Mouse (Mus musculus) kidney, embryonic 14.5 days (tissue): ENCODE measurements at regions not wholly inside any gene's neighbourhood (a gene's known extent, or its start where the extent isn't known, plus 50 kb on each side); places are given as distances from the start of the nearest gene placed in this dataset.

Experiments
- ATAC-seq: fragments of 200-750 bp; cut with Nextera tagmentation; 2 replicates; pipeline ENCODE4 v1.8.0; 2017; ENCODE audit warnings: moderate number of reproducible peaks, mild to moderate bottlenecking, moderate TSS enrichment, moderate library complexity; ENCODE audit not compliant: low FRiP score, low TSS enrichment
- H3K27ac ChIP-seq: fragments of 300-500 bp; sonication (generic); 2 replicates; pipeline ENCODE4 v1.5.1; 2014; ENCODE audit warnings: low read depth, mild to moderate bottlenecking, low read length, moderate library complexity, mixed read lengths
- H3K27me3 ChIP-seq: fragments of 300-500 bp; sonication (generic); 2 replicates; pipeline ENCODE4 v1.6.1; 2014; ENCODE audit warnings: mild to moderate bottlenecking, low read length; ENCODE audit not compliant: control insufficient read depth, insufficient read depth
- H3K36me3 ChIP-seq: fragments of 300-500 bp; sonication (generic); 2 replicates; pipeline ENCODE4 v1.6.1; 2014; ENCODE audit warnings: low read length, mixed read lengths; ENCODE audit not compliant: control insufficient read depth, insufficient read depth
- H3K4me1 ChIP-seq: fragments of 300-500 bp; sonication (generic); 2 replicates; pipeline ENCODE4 v1.6.1; 2014; ENCODE audit warnings: low read length, mixed read lengths; ENCODE audit not compliant: control insufficient read depth, insufficient read depth
- H3K4me2 ChIP-seq: fragments of 300-500 bp; sonication (generic); replicated peaks from 2 replicates; pipeline ENCODE4 v1.6.1; 2014; ENCODE audit warnings: low read depth, mild to moderate bottlenecking, low read length
- H3K4me3 ChIP-seq: fragments of 300-500 bp; sonication (generic); 2 replicates; pipeline ENCODE4 v1.5.1; 2014; ENCODE audit warnings: mild to moderate bottlenecking, low read length
- H3K9ac ChIP-seq: fragments of 300-500 bp; sonication (generic); 2 replicates; pipeline ENCODE4 v1.6.1; 2014; ENCODE audit warnings: low read depth, mild to moderate bottlenecking, low read length, moderate library complexity
- H3K9me3 ChIP-seq: fragments of 300-500 bp; sonication (generic); 2 replicates; pipeline ENCODE4 v1.6.1; 2016; ENCODE audit warnings: low read length; ENCODE audit not compliant: control insufficient read depth
- WGBS: fragments of 180-500 bp; shearing (Covaris S2); extraction: QIAGEN DNeasy Blood & Tissue Kit; methylation state at CpG from one replicate; pipeline ENCODE4 v1.1.7; 2014; 5-methylcytosine and 5-hydroxymethylcytosine counted together

DNA sequence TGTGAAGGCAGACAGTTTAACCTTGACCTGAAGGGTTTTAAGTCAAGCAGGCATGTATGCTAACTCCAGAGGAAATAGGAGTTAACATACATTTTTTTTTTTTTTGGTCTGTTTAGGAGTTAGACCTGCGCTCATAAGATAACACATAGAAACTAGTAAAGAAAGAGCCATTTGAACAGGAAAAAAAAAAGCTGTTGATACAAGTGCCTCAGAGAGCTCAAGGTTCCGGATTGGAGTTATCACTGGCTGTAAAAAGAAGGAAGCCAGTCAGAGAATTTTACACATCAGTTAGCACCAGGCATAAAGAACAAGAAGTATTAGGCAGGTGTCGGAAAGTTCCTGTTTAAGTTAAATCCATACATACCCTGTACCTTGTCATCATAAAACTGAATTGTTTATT lies 156.2 kb upstream of the Egflam start:
- ATAC-seq: no peak
- WGBS: 25% methylated on average over 3 of the region's 3 CpGs
- H3K9ac ChIP-seq: no peak overlapping the region
- H3K4me2 ChIP-seq: no peak overlapping the region
- 0 out of 2 replicates have a peak, but pooled peaks cover 3% of the 10 kb centered on the region for H3K4me1 ChIP-seq
- H3K27me3 ChIP-seq: no peaks in the 10 kb centered on the region
- H3K4me3 ChIP-seq: no peak overlapping the region
- no peaks in the 10 kb centered on the region for H3K36me3 ChIP-seq
- H3K27ac ChIP-seq: no peak overlapping the region
- no peaks in the 10 kb centered on the region for H3K9me3 ChIP-seq

DNA sequence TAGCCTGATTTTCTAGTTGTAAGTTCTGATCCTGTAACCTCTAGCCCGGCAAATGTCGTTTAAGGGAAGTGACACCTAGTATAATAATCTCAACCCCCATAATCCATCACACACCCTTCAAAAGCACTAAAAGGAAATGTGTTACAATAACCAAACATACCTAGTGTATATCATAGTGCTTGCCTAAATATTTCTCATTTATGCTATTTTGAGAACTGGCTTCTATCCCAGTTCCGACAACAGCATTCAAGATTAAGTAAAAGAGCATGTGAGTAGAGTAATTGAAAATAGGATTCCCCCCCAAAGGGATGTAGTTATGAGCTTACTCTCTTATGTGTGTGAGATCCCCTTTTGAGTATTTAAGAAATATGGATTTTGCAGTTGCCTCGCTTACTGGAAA lies 165.1 kb upstream of the Egflam start:
- H3K36me3 ChIP-seq: no peaks in the 10 kb centered on the region
- no peak overlapping the region for H3K27ac ChIP-seq
- no peak overlapping the region for H3K9ac ChIP-seq
- 61% methylated on average over 4 of the region's 4 CpGs for WGBS
- H3K4me1 ChIP-seq: no peaks in the 10 kb centered on the region
- no peak for ATAC-seq
- H3K27me3 ChIP-seq: no peaks in the 10 kb centered on the region
- no peaks in the 10 kb centered on the region for H3K9me3 ChIP-seq
- no peak overlapping the region for H3K4me3 ChIP-seq
- no peak overlapping the region for H3K4me2 ChIP-seq

DNA sequence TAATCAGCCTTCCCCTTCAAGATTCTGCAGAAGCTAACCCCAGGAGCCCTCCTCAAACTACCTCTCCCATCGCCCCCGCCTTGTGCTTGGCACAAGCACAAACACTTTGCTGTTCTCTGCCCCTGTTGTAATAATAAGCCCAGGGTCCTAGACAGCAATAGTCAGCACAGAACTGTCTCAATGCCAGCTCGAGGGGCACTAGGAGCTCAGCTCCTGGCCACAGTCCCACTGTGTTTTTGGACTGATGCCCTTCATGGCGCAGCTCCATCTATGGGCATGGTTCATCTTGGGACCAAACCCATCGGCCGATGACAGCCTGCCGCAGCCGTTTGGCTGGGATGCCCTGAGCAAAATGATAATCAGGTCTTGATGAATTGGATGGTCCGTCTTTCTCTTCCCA lies 165.5 kb upstream of the Egflam start:
- H3K4me3 ChIP-seq: no peak overlapping the region
- ATAC-seq: no peak
- H3K27ac ChIP-seq: no peak overlapping the region
- no peak overlapping the region for H3K9ac ChIP-seq
- H3K36me3 ChIP-seq: no peaks in the 10 kb centered on the region
- H3K4me1 ChIP-seq: no peaks in the 10 kb centered on the region
- H3K9me3 ChIP-seq: no peaks in the 10 kb centered on the region
- 88% methylated on average over 9 of the region's 9 CpGs for WGBS
- no peak overlapping the region for H3K4me2 ChIP-seq
- H3K27me3 ChIP-seq: no peaks in the 10 kb centered on the region

GRCm38 (mm10) chr15:7572221-7572620 lies 174.0 kb upstream of the Egflam start:
- H3K27ac ChIP-seq: no peak overlapping the region
- H3K4me3 ChIP-seq: no peak overlapping the region
- ATAC-seq: no peak
- no peaks in the 10 kb centered on the region for H3K27me3 ChIP-seq
- WGBS: 72% methylated on average over 1 of the region's 1 CpGs
- no peaks in the 10 kb centered on the region for H3K9me3 ChIP-seq
- no peak overlapping the region for H3K9ac ChIP-seq
- no peak overlapping the region for H3K4me2 ChIP-seq
- no peaks in the 10 kb centered on the region for H3K36me3 ChIP-seq
- no peaks in the 10 kb centered on the region; the same call in 1 of the 2 replicates for H3K4me1 ChIP-seq

- no peak overlapping the region for H3K4me2 ChIP-seq
- H3K36me3 ChIP-seq: no peaks in the 10 kb centered on the region
- peak overlapping the region; percentile 59; the same call in 1 of the 2 replicates for H3K27ac ChIP-seq
- peaks cover 3% of the 10 kb centered on the region; the same call in 1 of the 2 replicates for H3K4me1 ChIP-seq
- no peak overlapping the region for H3K4me3 ChIP-seq
- no peak overlapping the region for H3K9ac ChIP-seq
- no peaks in the 10 kb centered on the region for H3K9me3 ChIP-seq
- no peak for ATAC-seq
- H3K27me3 ChIP-seq: no peaks in the 10 kb centered on the region
- 81% methylated on average over 3 of the region's 3 CpGs for WGBS
These were observed 176.1 kb upstream of the Egflam start for GRCm38 (mm10) chr15:7574264-7574663.

GRCm38 (mm10) chr15:7574811-7575210 lies 176.6 kb upstream of the Egflam start:
- 63% methylated on average over 2 of the region's 2 CpGs for WGBS
- H3K27ac ChIP-seq: no peak overlapping the region

GRCm38 (mm10) chr15:7578439-7578838 lies 180.2 kb upstream of the Egflam start:
- Histone ChIP-seq H3K4me1 (peaks cover 3% of the 10 kb centered on the region; the same call in 1 of the 2 replicates), H3K36me3 (no peaks in the 10 kb centered on the region), H3K4me3 (no peak overlapping the region), H3K27ac (no peak overlapping the region), H3K4me2 (no peak overlapping the region), H3K27me3 (no peaks in the 10 kb centered on the region), H3K9ac (no peak overlapping the region), H3K9me3 (no peaks in the 10 kb centered on the region)
- ATAC-seq: peak; percentile 95
- 24% methylated on average over 3 of the region's 3 CpGs for WGBS

More at GRCm38 (mm10) chr15:7574811-7575210, 176.6 kb upstream of the Egflam start:
- ATAC-seq: no peak
- H3K4me1 ChIP-seq: peaks cover 3% of the 10 kb centered on the region; the same call in 1 of the 2 replicates
- no peaks in the 10 kb centered on the region for H3K36me3 ChIP-seq
- H3K9me3 ChIP-seq: no peaks in the 10 kb centered on the region
- no peak overlapping the region for H3K4me2 ChIP-seq
- H3K4me3 ChIP-seq: no peak overlapping the region
- H3K9ac ChIP-seq: no peak overlapping the region
- no peaks in the 10 kb centered on the region for H3K27me3 ChIP-seq

DNA sequence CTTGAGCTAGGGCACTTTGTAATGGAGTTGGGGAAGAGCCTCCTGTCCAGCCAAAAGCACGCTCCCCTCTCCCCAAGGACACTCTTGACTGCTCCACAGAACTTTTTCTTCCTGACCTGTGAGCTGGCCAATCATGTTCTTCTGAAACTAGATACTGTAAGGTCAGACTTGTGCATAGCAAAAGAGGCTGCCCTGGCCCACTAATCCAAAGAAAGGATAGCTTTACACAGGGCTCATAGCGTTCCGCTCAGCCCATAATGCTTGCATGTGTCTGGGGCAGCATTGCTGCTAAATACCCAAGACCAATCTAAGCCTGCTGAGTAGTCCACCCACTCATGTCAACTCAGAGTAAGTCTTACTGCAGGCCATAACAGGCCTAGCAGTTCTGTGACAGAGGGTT lies 189.0 kb upstream of the Egflam start:
- H3K4me1 ChIP-seq: no peaks in the 10 kb centered on the region
- no peaks in the 10 kb centered on the region for H3K9me3 ChIP-seq
- no peak overlapping the region for H3K4me2 ChIP-seq
- H3K9ac ChIP-seq: no peak overlapping the region
- 57% methylated on average over 3 of the region's 3 CpGs for WGBS
- H3K27me3 ChIP-seq: no peaks in the 10 kb centered on the region
- H3K36me3 ChIP-seq: no peaks in the 10 kb centered on the region
- H3K27ac ChIP-seq: no peak overlapping the region
- ATAC-seq: 0 out of 2 replicates have a peak, but pooled peaks have one; percentile 60
- no peak overlapping the region for H3K4me3 ChIP-seq

DNA sequence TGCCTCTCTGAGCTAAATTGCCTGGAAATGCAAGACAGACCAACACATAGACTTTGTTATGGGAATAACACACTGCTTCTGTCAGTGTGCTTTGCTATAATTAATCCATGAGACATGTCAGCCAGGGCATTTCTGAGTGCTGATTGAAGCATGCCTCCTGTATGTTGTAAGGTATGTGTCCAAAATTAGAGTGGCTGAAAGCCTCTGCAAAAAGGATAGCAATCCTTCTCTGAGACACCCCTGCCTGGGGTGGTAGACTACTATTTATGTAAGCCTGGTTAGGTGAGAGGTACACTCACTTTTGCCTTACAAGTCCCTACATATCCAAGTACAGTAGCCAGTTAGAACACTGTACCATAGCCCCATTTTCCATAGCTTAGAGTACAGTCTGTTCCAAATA lies 193.3 kb upstream of the Egflam start:
- Histone ChIP-seq H3K36me3 (no peaks in the 10 kb centered on the region), H3K27me3 (no peaks in the 10 kb centered on the region), H3K9me3 (no peaks in the 10 kb centered on the region), H3K9ac (no peak overlapping the region), H3K4me3 (no peak overlapping the region), H3K4me2 (no peak overlapping the region), H3K27ac (no peak overlapping the region), H3K4me1 (no peaks in the 10 kb centered on the region)
- no peak for ATAC-seq
